Mouse (Mus musculus): ENCODE measurements around the gene Oas1h. TPM values are rescaled to one million over a fixed set of nuclear protein-coding genes. Genes with fewer than 3 reads are reported as not detected.
"Not testable (repeated sequence)": the region's sequence is repeated elsewhere in the genome, so short reads cannot be mapped to it uniquely, and the experiment has no call there.

Gene Oas1h
- polyA plus RNA-seq, 1 experiment from 2014 or later: not detected

GRCm38 (mm10) chr5:120890026-120890425, 28.8 kb downstream of the Oas1h start:
- H3K27ac ChIP-seq (ENCODE audit: low read length): no peak overlapping the region
- H3K4me2 ChIP-seq (replicated peaks; ENCODE audit: low read depth, low read length): no peak overlapping the region
- H3K9ac ChIP-seq (replicated peaks; ENCODE audit: low read depth, low read length): no peak overlapping the region
- H3K4me1 ChIP-seq (ENCODE audit: control insufficient read depth, insufficient read depth, low read length): no peaks in the 10 kb centered on the region
- 79% methylated on average over 2 of the region's 2 CpGs for WGBS
- no peak overlapping the region for H3K4me3 ChIP-seq (ENCODE audit: low read depth, low read length)
- no peak for ATAC-seq (ENCODE audit: insufficient number of reproducible peaks, insufficient read depth, low FRiP score, low read depth)
- no peaks in the 10 kb centered on the region for H3K36me3 ChIP-seq (ENCODE audit: control insufficient read depth, insufficient read depth, low read length)
- H3K9me3 ChIP-seq (ENCODE audit: control insufficient read depth, low read depth, low read length): no peaks in the 10 kb centered on the region
- H3K27me3 ChIP-seq (ENCODE audit: control insufficient read depth, insufficient read depth, low read length): no peaks in the 10 kb centered on the region

GRCm38 (mm10) chr5:120890991-120891390, 29.8 kb downstream of the Oas1h start:
- H3K4me3 ChIP-seq (ENCODE audit: low read depth, low read length): no peak overlapping the region
- no peak for ATAC-seq (ENCODE audit: insufficient number of reproducible peaks, insufficient read depth, low FRiP score, low read depth)
- no peak overlapping the region for H3K9ac ChIP-seq (replicated peaks; ENCODE audit: low read depth, low read length)
- no peak overlapping the region for H3K4me2 ChIP-seq (replicated peaks; ENCODE audit: low read depth, low read length)
- no peaks in the 10 kb centered on the region for H3K9me3 ChIP-seq (ENCODE audit: control insufficient read depth, low read depth, low read length)
- 61% methylated on average over 3 of the region's 3 CpGs for WGBS
- no peaks in the 10 kb centered on the region for H3K36me3 ChIP-seq (ENCODE audit: control insufficient read depth, insufficient read depth, low read length)
- H3K27ac ChIP-seq (ENCODE audit: low read length): no peak overlapping the region
- H3K27me3 ChIP-seq (ENCODE audit: control insufficient read depth, insufficient read depth, low read length): no peaks in the 10 kb centered on the region
- no peaks in the 10 kb centered on the region for H3K4me1 ChIP-seq (ENCODE audit: control insufficient read depth, insufficient read depth, low read length)

DNA sequence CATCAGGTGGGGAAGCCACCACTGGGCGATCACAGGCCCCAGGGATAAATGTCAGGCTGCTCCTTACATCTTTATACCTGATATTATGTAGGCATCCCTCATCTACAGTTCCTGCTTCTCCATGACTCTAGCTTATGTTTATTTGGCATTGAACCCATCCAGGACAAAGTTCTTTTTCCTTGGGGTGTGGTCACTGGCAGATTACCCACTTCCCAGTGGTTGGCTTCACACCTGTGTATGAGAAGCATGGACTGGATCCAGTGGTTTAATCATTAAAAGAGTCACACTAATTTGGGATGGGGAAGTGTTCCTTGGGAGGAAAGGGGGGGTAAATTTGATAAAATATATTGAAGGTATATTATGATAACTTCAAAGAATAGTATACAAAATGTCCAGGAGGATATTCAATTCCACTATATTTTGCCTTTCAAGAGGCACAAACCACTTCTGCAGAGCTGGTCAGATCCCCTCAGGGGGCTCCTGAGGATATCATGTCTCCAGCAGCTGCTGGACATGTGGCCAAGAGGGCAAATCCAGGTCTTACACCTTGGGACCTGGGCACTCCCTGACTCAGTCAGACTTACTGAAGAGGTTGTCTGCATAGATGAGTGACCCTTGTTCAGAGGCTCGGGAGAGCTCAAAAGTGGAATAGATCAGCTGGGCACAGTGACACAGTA, 30.5 kb downstream of the Oas1h start:
- H3K27me3 ChIP-seq (ENCODE audit: control insufficient read depth, insufficient read depth, low read length); H3K4me2 ChIP-seq (replicated peaks; ENCODE audit: low read depth, low read length); H3K4me3 ChIP-seq (ENCODE audit: low read depth, low read length); H3K27ac ChIP-seq (ENCODE audit: low read length); H3K36me3 ChIP-seq (ENCODE audit: control insufficient read depth, insufficient read depth, low read length); H3K9ac ChIP-seq (replicated peaks; ENCODE audit: low read depth, low read length); H3K4me1 ChIP-seq (ENCODE audit: control insufficient read depth, insufficient read depth, low read length); ATAC-seq (ENCODE audit: insufficient number of reproducible peaks, insufficient read depth, low FRiP score, low read depth); H3K9me3 ChIP-seq (ENCODE audit: control insufficient read depth, low read depth, low read length): not testable (repeated sequence)
- 71% methylated on average over 2 of the region's 2 CpGs for WGBS

DNA sequence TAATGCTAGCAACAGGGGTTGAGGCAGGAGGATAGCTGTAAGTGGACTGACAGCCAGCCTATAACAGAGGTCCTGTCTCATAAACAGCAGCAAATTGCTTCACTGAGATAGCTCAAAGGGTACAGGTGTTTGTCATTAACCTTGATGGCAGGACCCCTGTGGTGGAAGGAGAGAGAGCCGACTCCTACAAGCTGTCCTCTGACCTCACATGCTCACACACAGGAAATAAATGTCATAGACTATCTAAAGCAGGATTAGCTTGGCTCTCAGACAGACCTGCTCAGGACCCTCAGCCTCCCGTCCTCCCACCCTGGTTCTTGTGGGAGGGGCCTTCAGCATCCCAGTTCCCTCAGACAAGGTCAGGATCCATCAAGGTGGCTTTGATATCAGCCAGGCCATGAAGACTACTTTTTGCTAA, 31.0 kb downstream of the Oas1h start:
- Histone ChIP-seq H3K27ac (ENCODE audit: low read length) (no peak overlapping the region), H3K4me3 (ENCODE audit: low read depth, low read length) (no peak overlapping the region), H3K9ac (replicated peaks; ENCODE audit: low read depth, low read length) (no peak overlapping the region), H3K27me3 (ENCODE audit: control insufficient read depth, insufficient read depth, low read length) (no peaks in the 10 kb centered on the region), H3K4me1 (ENCODE audit: control insufficient read depth, insufficient read depth, low read length) (no peaks in the 10 kb centered on the region), H3K4me2 (replicated peaks; ENCODE audit: low read depth, low read length) (no peak overlapping the region), H3K9me3 (ENCODE audit: control insufficient read depth, low read depth, low read length) (no peaks in the 10 kb centered on the region), H3K36me3 (ENCODE audit: control insufficient read depth, insufficient read depth, low read length) (no peaks in the 10 kb centered on the region)
- no peak for ATAC-seq (ENCODE audit: insufficient number of reproducible peaks, insufficient read depth, low FRiP score, low read depth)
- 68% methylated on average over 2 of the region's 2 CpGs for WGBS

- H3K27me3 ChIP-seq (ENCODE audit: control insufficient read depth, insufficient read depth, low read length); H3K9ac ChIP-seq (replicated peaks; ENCODE audit: low read depth, low read length); H3K4me1 ChIP-seq (ENCODE audit: control insufficient read depth, insufficient read depth, low read length); H3K4me3 ChIP-seq (ENCODE audit: low read depth, low read length); H3K36me3 ChIP-seq (ENCODE audit: control insufficient read depth, insufficient read depth, low read length); H3K4me2 ChIP-seq (replicated peaks; ENCODE audit: low read depth, low read length); H3K27ac ChIP-seq (ENCODE audit: low read length); H3K9me3 ChIP-seq (ENCODE audit: control insufficient read depth, low read depth, low read length); ATAC-seq (ENCODE audit: insufficient number of reproducible peaks, insufficient read depth, low FRiP score, low read depth): not testable (repeated sequence)
- 93% methylated on average over 4 of the region's 4 CpGs for WGBS
Observed at GRCm38 (mm10) chr5:120893866-120894265, 32.6 kb downstream of the Oas1h start.

DNA sequence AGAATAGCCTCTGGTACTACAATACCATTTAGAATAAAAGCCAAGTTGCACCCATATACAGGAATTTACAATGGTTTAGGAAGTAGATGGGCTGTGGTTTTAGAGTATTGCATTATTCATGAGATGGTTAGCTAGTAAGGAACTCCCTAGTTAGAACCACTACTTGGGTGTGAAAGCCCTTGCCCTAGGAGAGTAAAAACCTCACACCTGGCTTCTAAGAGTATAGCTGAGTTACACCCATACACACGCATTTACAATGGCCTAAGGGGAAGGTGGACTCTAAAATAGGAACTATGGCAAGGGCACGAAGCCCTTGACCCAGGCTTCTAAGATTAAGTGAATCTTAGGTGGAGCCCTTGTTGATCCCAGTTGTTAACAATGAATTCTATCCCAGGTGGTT, 33.5 kb downstream of the Oas1h start:
- not testable (repeated sequence) for ATAC-seq (ENCODE audit: insufficient number of reproducible peaks, insufficient read depth, low FRiP score, low read depth); H3K9me3 ChIP-seq (ENCODE audit: control insufficient read depth, low read depth, low read length)
- 65% methylated on average over 2 of the region's 2 CpGs for WGBS

GRCm38 (mm10) chr5:120895231-120895900, 34.1 kb downstream of the Oas1h start:
- Histone ChIP-seq H3K4me3 (ENCODE audit: low read depth, low read length) (no peak overlapping the region), H3K4me1 (ENCODE audit: control insufficient read depth, insufficient read depth, low read length) (no peaks in the 10 kb centered on the region), H3K27ac (ENCODE audit: low read length) (no peak overlapping the region), H3K9me3 (ENCODE audit: control insufficient read depth, low read depth, low read length) (no peaks in the 10 kb centered on the region), H3K27me3 (ENCODE audit: control insufficient read depth, insufficient read depth, low read length) (no peaks in the 10 kb centered on the region), H3K9ac (replicated peaks; ENCODE audit: low read depth, low read length) (no peak overlapping the region), H3K36me3 (ENCODE audit: control insufficient read depth, insufficient read depth, low read length) (no peaks in the 10 kb centered on the region), H3K4me2 (replicated peaks; ENCODE audit: low read depth, low read length) (no peak overlapping the region)
- ATAC-seq (ENCODE audit: insufficient number of reproducible peaks, insufficient read depth, low FRiP score, low read depth): no peak
- 87% methylated on average over 11 of the region's 11 CpGs for WGBS

More for the DNA sequence above, 33.5 kb downstream of the Oas1h start:
- H3K27me3 ChIP-seq (ENCODE audit: control insufficient read depth, insufficient read depth, low read length); H3K4me1 ChIP-seq (ENCODE audit: control insufficient read depth, insufficient read depth, low read length); H3K4me2 ChIP-seq (replicated peaks; ENCODE audit: low read depth, low read length); H3K9ac ChIP-seq (replicated peaks; ENCODE audit: low read depth, low read length); H3K4me3 ChIP-seq (ENCODE audit: low read depth, low read length); H3K36me3 ChIP-seq (ENCODE audit: control insufficient read depth, insufficient read depth, low read length); H3K27ac ChIP-seq (ENCODE audit: low read length): not testable (repeated sequence)

DNA sequence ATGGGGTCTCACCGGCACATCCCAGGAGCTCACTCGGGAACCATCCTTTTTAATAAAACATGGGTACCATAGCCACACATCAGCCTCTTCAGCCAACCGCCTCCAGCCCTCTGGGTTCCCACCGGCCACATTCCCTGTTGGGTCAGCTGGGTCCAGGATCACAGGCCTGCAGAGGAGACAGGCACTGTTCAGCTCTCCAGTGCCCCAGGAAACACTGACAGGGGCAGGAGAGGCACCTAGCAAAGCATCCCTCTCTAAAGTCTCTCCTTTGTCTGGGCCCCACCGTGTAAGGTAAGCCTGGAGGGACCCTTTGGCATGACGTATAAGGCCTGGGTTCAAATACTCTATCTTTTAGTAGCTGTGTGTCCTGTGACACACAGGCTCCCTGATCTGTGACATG, 37.1 kb downstream of the Oas1h start:
- no peaks in the 10 kb centered on the region for H3K9me3 ChIP-seq (ENCODE audit: control insufficient read depth, low read depth, low read length)
- no peaks in the 10 kb centered on the region for H3K36me3 ChIP-seq (ENCODE audit: control insufficient read depth, insufficient read depth, low read length)
- H3K4me1 ChIP-seq (ENCODE audit: control insufficient read depth, insufficient read depth, low read length): no peaks in the 10 kb centered on the region
- no peak for ATAC-seq (ENCODE audit: insufficient number of reproducible peaks, insufficient read depth, low FRiP score, low read depth)
- no peak overlapping the region for H3K4me2 ChIP-seq (replicated peaks; ENCODE audit: low read depth, low read length)
- WGBS: 83% methylated on average over 6 of the region's 6 CpGs
- no peaks in the 10 kb centered on the region for H3K27me3 ChIP-seq (ENCODE audit: control insufficient read depth, insufficient read depth, low read length)
- no peak overlapping the region for H3K9ac ChIP-seq (replicated peaks; ENCODE audit: low read depth, low read length)
- no peak overlapping the region for H3K4me3 ChIP-seq (ENCODE audit: low read depth, low read length)
- H3K27ac ChIP-seq (ENCODE audit: low read length): no peak overlapping the region

DNA sequence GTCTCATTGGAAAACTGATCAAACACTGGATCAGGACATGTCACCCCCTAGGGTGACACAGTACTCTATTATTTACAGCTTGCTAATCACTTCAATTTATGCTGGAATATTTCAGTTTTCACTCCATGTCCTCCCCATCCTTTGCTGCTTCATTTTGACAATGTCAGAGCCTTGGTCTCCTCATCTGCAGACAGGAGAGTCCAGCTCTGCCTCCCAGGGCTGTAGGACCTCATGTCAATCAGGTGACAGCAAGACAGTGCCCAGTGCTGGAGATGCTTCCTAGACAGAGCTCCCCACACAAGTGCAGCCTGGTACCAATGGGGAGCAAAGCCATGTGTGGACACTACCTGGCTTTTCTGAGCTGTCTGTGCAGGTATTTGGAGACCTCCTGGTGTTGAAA, 37.5 kb downstream of the Oas1h start:
- H3K9me3 ChIP-seq (ENCODE audit: control insufficient read depth, low read depth, low read length): no peaks in the 10 kb centered on the region
- H3K4me3 ChIP-seq (ENCODE audit: low read depth, low read length): no peak overlapping the region
- no peaks in the 10 kb centered on the region for H3K27me3 ChIP-seq (ENCODE audit: control insufficient read depth, insufficient read depth, low read length)
- no peak overlapping the region for H3K27ac ChIP-seq (ENCODE audit: low read length)
- no peak overlapping the region for H3K9ac ChIP-seq (replicated peaks; ENCODE audit: low read depth, low read length)
- H3K4me1 ChIP-seq (ENCODE audit: control insufficient read depth, insufficient read depth, low read length): no peaks in the 10 kb centered on the region
- H3K36me3 ChIP-seq (ENCODE audit: control insufficient read depth, insufficient read depth, low read length): no peaks in the 10 kb centered on the region
- no peak overlapping the region for H3K4me2 ChIP-seq (replicated peaks; ENCODE audit: low read depth, low read length)
- ATAC-seq (ENCODE audit: insufficient number of reproducible peaks, insufficient read depth, low FRiP score, low read depth): no peak
